Mouse (Mus musculus) intestine, embryonic 16.5 days (tissue): ENCODE data around the gene Heatr3. TPM values are rescaled to one million over a fixed set of nuclear protein-coding genes. Genes with fewer than 3 reads are reported as not detected.

Experiments used
- ATAC-seq: fragments of 200-750 bp; cut with Nextera tagmentation; 2 replicates; pipeline ENCODE4 v1.8.0; 2017; ENCODE audit warnings: moderate TSS enrichment, moderate library complexity
- H3K27ac ChIP-seq: fragments of 300-500 bp; sonication (generic); 2 replicates; pipeline ENCODE4 v1.5.1; 2014; ENCODE audit warnings: mild to moderate bottlenecking, low read length
- H3K27me3 ChIP-seq: fragments of 300-500 bp; sonication (generic); replicated peaks from 2 replicates; pipeline ENCODE4 v1.6.1; 2014; ENCODE audit warnings: low read length, control low read depth, mixed read lengths; ENCODE audit not compliant: control insufficient read depth, insufficient read depth
- H3K36me3 ChIP-seq: fragments of 300-500 bp; sonication (generic); 2 replicates; pipeline ENCODE4 v1.6.1; 2014; ENCODE audit warnings: low read length, control low read depth; ENCODE audit not compliant: control insufficient read depth, insufficient read depth
- H3K4me1 ChIP-seq: fragments of 300-500 bp; sonication (generic); 2 replicates; pipeline ENCODE4 v1.6.1; 2014; ENCODE audit warnings: low read length, control low read depth, mixed read lengths; ENCODE audit not compliant: control insufficient read depth, insufficient read depth
- H3K4me2 ChIP-seq: fragments of 300-500 bp; sonication (generic); 2 replicates; pipeline ENCODE4 v1.6.1; 2014; ENCODE audit warnings: low read depth, low read length, control low read depth
- H3K4me3 ChIP-seq: fragments of 300-500 bp; sonication (generic); 2 replicates; pipeline ENCODE4 v1.5.1; 2014; ENCODE audit warnings: mild to moderate bottlenecking, low read length
- H3K9ac ChIP-seq: fragments of 300-500 bp; sonication (generic); 2 replicates; pipeline ENCODE4 v1.6.1; 2014; ENCODE audit warnings: low read depth, low read length
- H3K9me3 ChIP-seq: fragments of 300-500 bp; sonication (generic); 2 replicates; pipeline ENCODE4 v1.6.1; 2016; ENCODE audit warnings: low read length, control low read depth; ENCODE audit not compliant: control insufficient read depth
- WGBS: fragments of 180-500 bp; shearing (Covaris S2); extraction: QIAGEN DNeasy Blood & Tissue Kit; methylation state at CpG from one replicate; pipeline ENCODE4 v1.1.7; 2014; 5-methylcytosine and 5-hydroxymethylcytosine counted together
- polyA plus RNA-seq: library from polyadenylated mRNA; unstranded; fragments of >200 nt; fragmentation: Nextera tagmentation; extraction: Ambion mirVana; gene quantifications from 2 replicates; pipeline ENCODE4 v1.2.1, GENCODE M21; 2015

Heatr3 gene
- 30.1 and 31.0 TPM in 2 replicates for polyA plus RNA-seq

DNA sequence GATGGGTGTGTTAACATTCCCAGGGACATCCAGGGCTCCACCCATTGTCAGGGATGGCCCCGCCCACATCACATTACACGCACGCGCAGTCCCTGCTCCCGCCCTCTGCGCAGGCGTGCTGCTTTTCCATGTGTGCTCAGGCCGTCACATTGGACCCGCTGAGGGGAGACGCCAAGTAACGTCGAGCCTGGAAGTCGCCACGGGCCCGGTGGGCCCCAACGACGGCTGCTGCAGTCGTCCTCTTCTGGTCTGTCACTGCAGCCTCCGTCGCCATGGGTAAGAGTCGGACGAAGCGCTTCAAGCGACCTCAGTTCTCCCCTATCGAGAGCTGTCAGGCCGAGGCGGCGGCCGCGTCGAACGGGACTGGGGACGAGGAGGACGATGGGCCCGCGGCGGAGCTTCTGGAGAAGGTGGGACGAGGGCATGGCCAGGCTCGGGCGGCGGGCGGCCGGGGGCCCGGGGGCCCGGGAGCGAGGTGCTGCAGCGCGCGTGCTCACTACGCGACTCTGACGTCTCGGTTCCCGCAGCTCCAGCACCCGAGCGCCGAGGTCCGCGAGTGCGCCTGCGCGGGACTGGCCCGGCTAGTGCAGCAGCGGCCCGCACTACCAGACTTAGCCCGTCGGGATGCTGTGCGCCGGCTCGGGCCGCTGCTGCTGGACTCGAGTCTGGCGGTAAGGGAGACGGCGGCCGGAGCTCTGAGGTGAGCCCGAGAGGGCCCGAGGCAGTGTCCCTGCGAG is at the start of gene Heatr3:
Gene Heatr3 (plus strand): TSS at position 108 of the 737 bp plus-strand sequence.
- H3K36me3 ChIP-seq = peaks cover 9% of the 10 kb centered on the region
- H3K27ac ChIP-seq = peak within 1 kb of the TSS; percentile 87
- H3K27me3 ChIP-seq = no peaks in the 10 kb centered on the region
- WGBS = under 1% methylated on average over 79 of the region's 79 CpGs
- H3K4me2 ChIP-seq = peak within 1 kb of the TSS; percentile 74
- no peaks in the 10 kb centered on the region for H3K9me3 ChIP-seq
- peak within 1 kb of the TSS; percentile 85 for H3K4me3 ChIP-seq
- H3K4me1 ChIP-seq = peaks cover 13% of the 10 kb centered on the region
- H3K9ac ChIP-seq = peak within 1 kb of the TSS; percentile 86
- peak; percentile 99 for ATAC-seq

DNA sequence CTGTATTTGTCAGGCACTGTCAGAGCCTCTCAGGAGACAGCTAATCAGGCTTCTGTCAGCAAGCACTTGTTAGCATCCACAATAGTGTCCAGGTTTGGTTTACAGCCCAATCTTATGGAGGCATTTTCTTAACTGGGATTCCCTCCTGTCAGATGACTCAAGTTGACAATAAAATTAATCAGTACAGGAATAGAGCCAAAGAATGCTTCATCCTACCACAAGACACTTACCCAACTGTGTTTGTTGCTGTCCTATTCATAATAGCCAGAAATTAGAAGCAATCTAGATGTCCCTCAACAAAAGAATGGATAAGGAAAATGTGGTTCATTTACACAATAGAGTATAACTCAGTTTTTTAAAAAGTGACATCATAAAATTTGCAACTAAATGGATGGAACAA is 49.6 kb upstream of the Heatr3 start:
- H3K27me3 ChIP-seq = no peaks in the 10 kb centered on the region
- H3K36me3 ChIP-seq = no peaks in the 10 kb centered on the region
- no peak overlapping the region for H3K9ac ChIP-seq
- H3K27ac ChIP-seq = no peak overlapping the region
- no peak for ATAC-seq
- no peak overlapping the region for H3K4me2 ChIP-seq
- no peaks in the 10 kb centered on the region for H3K4me1 ChIP-seq
- H3K9me3 ChIP-seq = no peaks in the 10 kb centered on the region
- no peak overlapping the region for H3K4me3 ChIP-seq

DNA sequence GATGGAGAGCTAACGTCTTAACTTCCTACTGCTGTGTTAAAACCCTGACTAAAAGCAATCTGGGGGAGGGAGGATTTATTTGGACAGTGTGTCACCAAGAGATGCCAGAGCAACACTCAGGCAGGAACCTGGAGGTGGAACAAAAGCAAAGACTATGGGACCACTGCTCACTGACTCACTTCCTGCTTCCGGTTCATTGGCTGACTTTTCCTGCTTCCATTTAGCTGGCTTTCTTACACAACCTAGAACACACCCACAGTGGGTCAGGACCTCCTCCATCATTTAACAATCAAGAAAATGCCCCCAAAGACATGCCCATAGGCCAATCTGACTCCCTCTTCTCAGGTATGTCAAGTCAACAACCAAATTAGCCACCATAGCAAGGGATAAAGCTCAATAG is 46.0 kb upstream of the Heatr3 start:
- 81% methylated on average over 2 of the region's 2 CpGs for WGBS
- H3K4me3 ChIP-seq = no peak overlapping the region
- H3K9ac ChIP-seq = no peak overlapping the region
- no peak for ATAC-seq
- H3K27me3 ChIP-seq = no peaks in the 10 kb centered on the region
- no peak overlapping the region for H3K4me2 ChIP-seq
- no peak overlapping the region for H3K27ac ChIP-seq
- no peaks in the 10 kb centered on the region for H3K9me3 ChIP-seq
- H3K4me1 ChIP-seq = no peaks in the 10 kb centered on the region
- no peaks in the 10 kb centered on the region for H3K36me3 ChIP-seq

GRCm38 (mm10) chr8:88093367-88093766 is 44.3 kb upstream of the Heatr3 start:
- H3K27ac ChIP-seq = no peak overlapping the region
- H3K9me3 ChIP-seq = no peaks in the 10 kb centered on the region
- WGBS = 70% methylated on average over 4 of the region's 4 CpGs
- no peaks in the 10 kb centered on the region for H3K27me3 ChIP-seq
- no peak overlapping the region for H3K9ac ChIP-seq
- H3K4me3 ChIP-seq = no peak overlapping the region
- no peaks in the 10 kb centered on the region for H3K4me1 ChIP-seq
- no peaks in the 10 kb centered on the region for H3K36me3 ChIP-seq
- no peak for ATAC-seq
- H3K4me2 ChIP-seq = no peak overlapping the region

GRCm38 (mm10) chr8:88098856-88099255 is 38.8 kb upstream of the Heatr3 start:
- Histone ChIP-seq H3K27ac (no peak overlapping the region), H3K27me3 (no peaks in the 10 kb centered on the region)
- ATAC-seq = no peak

GRCm38 (mm10) chr8:88099526-88099925 is 38.1 kb upstream of the Heatr3 start:
- no peaks in the 10 kb centered on the region for H3K4me1 ChIP-seq
- ATAC-seq = no peak

More at GRCm38 (mm10) chr8:88098856-88099255, 38.8 kb upstream of the Heatr3 start:
- H3K9me3 ChIP-seq = no peaks in the 10 kb centered on the region
- no peaks in the 10 kb centered on the region for H3K36me3 ChIP-seq
- H3K9ac ChIP-seq = no peak overlapping the region
- 78% methylated on average over 4 of the region's 4 CpGs for WGBS
- no peak overlapping the region for H3K4me3 ChIP-seq
- no peak overlapping the region for H3K4me2 ChIP-seq
- H3K4me1 ChIP-seq = no peaks in the 10 kb centered on the region

DNA sequence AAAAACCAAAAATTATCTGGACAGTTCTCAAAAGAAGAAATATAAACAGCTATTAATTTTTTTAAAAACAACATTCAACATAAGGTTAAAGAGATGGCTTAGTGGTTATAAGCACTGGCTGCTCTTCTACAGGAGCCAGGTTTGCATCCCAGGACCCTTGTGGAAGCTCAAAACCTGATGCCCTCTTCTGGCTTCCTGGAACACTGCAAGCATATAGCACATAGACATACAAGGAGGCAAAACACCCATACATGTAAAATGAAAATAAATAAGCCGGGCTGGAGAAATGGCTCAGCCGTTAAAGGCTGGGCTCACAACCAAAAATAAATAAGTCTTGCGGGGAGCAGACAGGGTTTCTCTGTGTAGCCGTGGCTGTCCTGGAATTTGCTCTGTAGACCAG is 28.4 kb upstream of the Heatr3 start:
- Histone ChIP-seq H3K36me3 (no peaks in the 10 kb centered on the region), H3K9me3 (no peaks in the 10 kb centered on the region), H3K27me3 (no peaks in the 10 kb centered on the region; the same call in 1 of the 2 replicates), H3K9ac (no peak overlapping the region), H3K4me1 (no peaks in the 10 kb centered on the region), H3K4me3 (no peak overlapping the region), H3K27ac (no peak overlapping the region), H3K4me2 (no peak overlapping the region)
- 89% methylated on average over 4 of the region's 4 CpGs for WGBS
- ATAC-seq = no peak

More at GRCm38 (mm10) chr8:88099526-88099925, 38.1 kb upstream of the Heatr3 start:
- Histone ChIP-seq H3K27ac (no peak overlapping the region), H3K4me3 (no peak overlapping the region), H3K9me3 (no peaks in the 10 kb centered on the region), H3K27me3 (no peaks in the 10 kb centered on the region), H3K9ac (no peak overlapping the region), H3K4me2 (no peak overlapping the region), H3K36me3 (no peaks in the 10 kb centered on the region)
- 0% methylated on average over 1 of the region's 1 CpGs for WGBS

- ATAC-seq = peak; percentile 97
- no peaks in the 10 kb centered on the region for H3K27me3 ChIP-seq
- WGBS = under 1% methylated on average over 49 of the region's 49 CpGs
- H3K4me2 ChIP-seq = peak within 1 kb of the TSS; percentile 55
- H3K9ac ChIP-seq = peak within 1 kb of the TSS; percentile 92
- peak within 1 kb of the TSS; percentile 88 for H3K27ac ChIP-seq
- H3K36me3 ChIP-seq = peaks cover 8% of the 10 kb centered on the region; the same call in 1 of the 2 replicates
- H3K4me1 ChIP-seq = peaks cover 2% of the 10 kb centered on the region; the same call in 1 of the 2 replicates
- H3K9me3 ChIP-seq = no peaks in the 10 kb centered on the region
- peak within 1 kb of the TSS; percentile 98 for H3K4me3 ChIP-seq
Measured at GRCm38 (mm10) chr8:88118456-88119036, 19.1 kb upstream of the Heatr3 start, which contains the start of gene Cnep1r1. Gene Cnep1r1 (plus strand): TSS chr8:88118769.

- Histone ChIP-seq H3K9me3 (no peaks in the 10 kb centered on the region), H3K4me2 (peak overlapping the region; percentile 55), H3K4me1 (peaks cover 2% of the 10 kb centered on the region; the same call in 1 of the 2 replicates), H3K27me3 (no peaks in the 10 kb centered on the region), H3K4me3 (peak overlapping the region; percentile 98), H3K27ac (peak overlapping the region; percentile 88), H3K9ac (peak overlapping the region; percentile 92), H3K36me3 (peaks cover 8% of the 10 kb centered on the region; the same call in 1 of the 2 replicates)
- WGBS = under 1% methylated on average over 11 of the region's 11 CpGs
- peak; percentile 56 for ATAC-seq
Measured at GRCm38 (mm10) chr8:88119076-88119475, 18.6 kb upstream of the Heatr3 start.
